Comparison of ENCODE assay signal across 19 mouse cellular contexts in genomic region chr3:103872663-103873098, GRCm38 (mm10). TPM values are rescaled to one million over a fixed set of nuclear protein-coding genes. Genes with fewer than 3 reads are reported as not detected.
DNase-seq lines count a peak whose midpoint lies in the region.
"Had no signal": no experiment of that assay in that cellular context is flagged by ENCODE, and none has a peak within 500 bp of the region (broad histone marks: within the 10 kb centered on the region; RNA-seq: fewer than 3 reads in every experiment).

No protein-coding gene starts in this region.

- 2% methylated on average over 3 of the region's 3 CpGs for WGBS in macrophage (ENCODE audit: missing documents)

- intact Hi-C loops in gastrocnemius, postnatal 36 days (cut with DNase I), result no loop called here

- H3K27ac ChIP-seq in macrophage, result peak overlapping the region; percentile 63
- H3K27ac ChIP-seq: embryonic facial prominence, embryonic 13.5 days; heart, adult 2 months; hindbrain, embryonic 15.5 days had no signal

- H3K36me3 ChIP-seq in macrophage (ENCODE audit: inconsistent target), result peaks cover 15% of the 10 kb centered on the region
- H3K36me3 ChIP-seq: embryonic facial prominence, embryonic 13.5 days; G1E; hindbrain, embryonic 15.5 days had no signal

- DNase-seq in 3T3-L1 (ENCODE audit: low read depth, low spot score) (peak; percentile 40), 416B (ENCODE audit: low read depth) (peak; percentile 67)
- DNase-seq in T-cell, adult 2 months (ENCODE audit: low spot score), result peak; percentile 24
- no peak for DNase-seq in testis, postnatal 10 days (ENCODE audit: low spot score)
- no peak for DNase-seq in frontal cortex, postnatal 36 days (ENCODE audit: low spot score in 2 of 2)
- no peak for DNase-seq in right cerebral cortex, postnatal 10 days (ENCODE audit: low spot score in 2 of 2)
- DNase-seq in gastrocnemius, postnatal 36 days, result no peak
- DNase-seq: adrenal gland, postnatal 25 days; cerebellum, postnatal 36 days; heart, postnatal 10 days; kidney, adult 18-20 months; lung, postnatal 4 days; right cerebral cortex, adult 18-20 months had no signal

- H3K79me2 ChIP-seq in macrophage (ENCODE audit: inconsistent target), result peaks cover 56% of the 10 kb centered on the region

- no peak overlapping the region for H3K4me3 ChIP-seq in macrophage (ENCODE audit: inconsistent target)
- H3K4me3 ChIP-seq: embryonic facial prominence, embryonic 13.5 days; heart, adult 2 months; hindbrain, embryonic 15.5 days had no signal

RNA-seq across cellular contexts. Expression of gene Ptpn22, which starts 13.1 kb away (rescaled TPM):
- 100 to 1,000 TPM in 3 of 26 experiments, 10 to 100 TPM in 22, 1 to 10 TPM in 1; 8.8 to 119 (median 53.3) TPM for total RNA-seq in macrophage (2018; cell fraction: chromatin; rRNA removed)
- total RNA-seq in macrophage (2018; cell fraction: cytosol; rRNA removed), result 10 to 100 TPM; 16.1 to 56.1 (median 36.7) TPM
- 10 to 100 TPM; 13.7 to 89.5 (median 30.4) TPM for total RNA-seq in macrophage (2018; cell fraction: nucleus; rRNA removed)
- 18.6 to 55.2 TPM (median 22.4 TPM) in 3 replicates for polyA plus RNA-seq in macrophage (2018)
- under 1 TPM; 0.52 to 0.59 TPM for total RNA-seq in gastrocnemius, postnatal 36 days (2021)
- polyA plus RNA-seq: G1E had no signal

RNA-seq across cellular contexts. Expression of gene Bcl2l15, which starts 40.3 kb away (rescaled TPM):
- 1 to 10 TPM in 1 of 26 experiments, not detected in 25; 1.6 TPM for total RNA-seq in macrophage (2018; cell fraction: chromatin; rRNA removed)
- total RNA-seq in macrophage (2018; cell fraction: cytosol; rRNA removed), result under 1 TPM in 2 of 26 experiments, not detected in 24; 0.10 to 0.27 TPM
- 1 to 10 TPM in 5 of 26 experiments, under 1 TPM in 3, not detected in 18; 0.41 to 6.5 (median 1.2) TPM for total RNA-seq in macrophage (2018; cell fraction: nucleus; rRNA removed)
- not detected in 3 replicates for polyA plus RNA-seq in macrophage (2018)
- total RNA-seq in gastrocnemius, postnatal 36 days (2021), result under 1 TPM in 1 of 2 experiments, not detected in 1; 0.44 TPM
- total RNA-seq: heart, adult 2 months had no signal
- polyA plus RNA-seq: G1E; heart, adult 2 months; limb, embryonic 11.5 days had no signal

RNA-seq across cellular contexts. Expression of gene Rsbn1, which starts 41.2 kb away (rescaled TPM):
- 10 to 100 TPM in 24 of 26 experiments, 1 to 10 TPM in 2; 8.7 to 86.0 (median 27.5) TPM for total RNA-seq in macrophage (2018; cell fraction: chromatin; rRNA removed)
- 10 to 100 TPM in 23 of 26 experiments, 1 to 10 TPM in 3; 8.6 to 24.5 (median 12.6) TPM for total RNA-seq in macrophage (2018; cell fraction: cytosol; rRNA removed)
- 10 to 100 TPM; 12.1 to 69.1 (median 29.5) TPM for total RNA-seq in macrophage (2018; cell fraction: nucleus; rRNA removed)
- polyA plus RNA-seq in macrophage (2018), result 7.3 to 9.9 TPM (median 7.8 TPM) in 3 replicates
- total RNA-seq in gastrocnemius, postnatal 36 days (2021), result 1 to 10 TPM; 5.2 to 6.2 TPM

Comparison
In these comparisons a context has a peak if more than half of its experiments do, and no peak if none do; other contexts are left out.
1. DNase-seq: peak in 3T3-L1 (single experiment), 416B (single experiment) and T-cell, adult 2 months (single experiment); none in testis, postnatal 10 days (single experiment), frontal cortex, postnatal 36 days (0 of 2), right cerebral cortex, postnatal 10 days (0 of 2) and gastrocnemius, postnatal 36 days (0 of 2).